Comparison of ENCODE assay signal across 30 mouse cellular contexts in genomic region chr2:9939250-9939649, GRCm38 (mm10). TPM values are rescaled to one million over a fixed set of nuclear protein-coding genes. Genes with fewer than 3 reads are reported as not detected.
DNase-seq lines count a peak whose midpoint lies in the region; ATAC-seq lines count a peak whose summit lies in the region.
"Had no signal": no experiment of that assay in that cellular context is flagged by ENCODE, and none has a peak within 500 bp of the region (broad histone marks: within the 10 kb centered on the region; RNA-seq: fewer than 3 reads in every experiment).

No protein-coding gene starts in this region.

- 63% methylated on average over 4 of the region's 4 CpGs for WGBS in heart, embryonic 12.5 days
- 90% methylated on average over 4 of the region's 4 CpGs for WGBS in midbrain, embryonic 10.5 days
- 96% methylated on average over 4 of the region's 4 CpGs for WGBS in midbrain, embryonic 15.5 days

- H3K36me3 ChIP-seq in heart, embryonic 12.5 days: no peaks in the 10 kb centered on the region; the same call in 1 of the 2 replicates
- H3K36me3 ChIP-seq in midbrain, embryonic 10.5 days: peaks cover 14% of the 10 kb centered on the region
- no peaks in the 10 kb centered on the region for H3K36me3 ChIP-seq in midbrain, embryonic 15.5 days (replicated peaks)
- H3K36me3 ChIP-seq: liver, embryonic 15.5 days; stomach, embryonic 15.5 days had no signal

- peak; percentile 22; the same call in 1 of the 2 replicates for ATAC-seq in heart, embryonic 12.5 days (ENCODE audit: insufficient number of reproducible peaks, low FRiP score)
- no peak for ATAC-seq in midbrain, embryonic 15.5 days (replicated peaks)
- ATAC-seq: forebrain, embryonic 16.5 days; hindbrain, postnatal 0 days; intestine, embryonic 16.5 days had no signal

- H3K4me3 ChIP-seq in heart, embryonic 12.5 days: no peak overlapping the region
- no peak overlapping the region for H3K4me3 ChIP-seq in midbrain, embryonic 10.5 days
- H3K4me3 ChIP-seq in midbrain, embryonic 15.5 days: no peak overlapping the region
- H3K4me3 ChIP-seq: embryonic facial prominence, embryonic 10.5 days; liver, embryonic 15.5 days; stomach, embryonic 15.5 days had no signal

- H3K27ac ChIP-seq in heart, embryonic 12.5 days (ENCODE audit: poor library complexity, severe bottlenecking): no peak overlapping the region
- 0 out of 2 replicates have a peak overlapping the region, but pooled peaks have one; percentile 19 for H3K27ac ChIP-seq in midbrain, embryonic 10.5 days (replicated peaks)
- H3K27ac ChIP-seq in midbrain, embryonic 15.5 days: no peak overlapping the region
- H3K27ac ChIP-seq: embryonic facial prominence, embryonic 10.5 days; hindbrain, postnatal 0 days; kidney, postnatal 0 days; liver, embryonic 15.5 days; stomach, embryonic 15.5 days had no signal

- no peak overlapping the region for H3K9ac ChIP-seq in heart, embryonic 12.5 days
- no peak overlapping the region for H3K9ac ChIP-seq in midbrain, embryonic 15.5 days
- H3K9ac ChIP-seq: liver, embryonic 15.5 days; stomach, embryonic 15.5 days had no signal

- H3K9me3 ChIP-seq in heart, embryonic 12.5 days (replicated peaks): no peaks in the 10 kb centered on the region
- H3K9me3 ChIP-seq in midbrain, embryonic 10.5 days (replicated peaks): no peaks in the 10 kb centered on the region
- no peaks in the 10 kb centered on the region for H3K9me3 ChIP-seq in midbrain, embryonic 15.5 days
- H3K9me3 ChIP-seq: embryonic facial prominence, embryonic 10.5 days; liver, embryonic 15.5 days; stomach, embryonic 15.5 days had no signal

- H3K4me1 ChIP-seq in heart, embryonic 12.5 days (replicated peaks): peaks cover 11% of the 10 kb centered on the region
- peaks cover 14% of the 10 kb centered on the region for H3K4me1 ChIP-seq in midbrain, embryonic 10.5 days
- no peaks in the 10 kb centered on the region for H3K4me1 ChIP-seq in midbrain, embryonic 15.5 days
- H3K4me1 ChIP-seq: liver, embryonic 15.5 days; stomach, embryonic 15.5 days had no signal

- no peaks in the 10 kb centered on the region for H3K27me3 ChIP-seq in heart, embryonic 12.5 days (replicated peaks)
- H3K27me3 ChIP-seq in midbrain, embryonic 10.5 days (ENCODE audit: low read depth, poor library complexity, severe bottlenecking): no peaks in the 10 kb centered on the region
- no peaks in the 10 kb centered on the region for H3K27me3 ChIP-seq in midbrain, embryonic 15.5 days (replicated peaks)
- H3K27me3 ChIP-seq: liver, embryonic 15.5 days; stomach, embryonic 15.5 days had no signal

- DNase-seq in heart, postnatal 14 days: no peak
- no peak for DNase-seq in midbrain, embryonic 10.5 days (ENCODE audit: low spot score)
- peak; percentile 27 for DNase-seq in thymus, postnatal 14 days
- DNase-seq in thymus, postnatal 4 days: no peak
- DNase-seq in cerebellum, postnatal 4 days (ENCODE audit: low spot score in 2 of 2): no peak
- DNase-seq: adrenal gland, adult 2 months; cerebellum, adult 11 months; cerebellum, adult 9-11 months; gastrocnemius, postnatal 14 days; heart, adult 18-20 months; heart, postnatal 36 days; layer of hippocampus, adult 9-11 months; lung, postnatal 4 days had no signal

- intact Hi-C loops in heart, postnatal 14 days (cut with DNase I): no loop called here

- H3K4me2 ChIP-seq in heart, embryonic 12.5 days: no peak overlapping the region
- H3K4me2 ChIP-seq in midbrain, embryonic 15.5 days: no peak overlapping the region
- H3K4me2 ChIP-seq: liver, embryonic 15.5 days; stomach, embryonic 15.5 days had no signal

RNA-seq across cellular contexts. Expression of gene Gata3, which starts 49.4 kb away (rescaled TPM):
- polyA plus RNA-seq in heart, embryonic 12.5 days (2016; fragmentation: Nextera tagmentation; extraction: Ambion mirVana): 7.9 and 8.0 TPM in 2 replicates
- total RNA-seq in heart, postnatal 14 days (2021): 1 to 10 TPM in 1 of 2 experiments, under 1 TPM in 1; 0.84 to 3.1 TPM
- 10.5 and 28.2 TPM in 2 replicates for polyA plus RNA-seq in midbrain, embryonic 10.5 days (2016; fragmentation: Nextera tagmentation; extraction: Ambion mirVana)
- 99.1 and 116 TPM in 2 replicates for polyA plus RNA-seq in midbrain, embryonic 15.5 days (2015; fragmentation: Nextera tagmentation; extraction: Ambion mirVana)
- total RNA-seq: left cerebral cortex, adult 18-20 months; left cerebral cortex, postnatal 25 days had no signal

RNA-seq across cellular contexts. Expression of gene 9230102O04Rik, which starts 49.9 kb away (rescaled TPM):
- polyA plus RNA-seq in heart, embryonic 12.5 days (2016; fragmentation: Nextera tagmentation; extraction: Ambion mirVana): 1.0 TPM in 1 of 2 replicates, not detected in the other
- total RNA-seq in heart, postnatal 14 days (2021): not detected
- 0.47 and 1.2 TPM in 2 replicates for polyA plus RNA-seq in midbrain, embryonic 10.5 days (2016; fragmentation: Nextera tagmentation; extraction: Ambion mirVana)
- polyA plus RNA-seq in midbrain, embryonic 15.5 days (2015; fragmentation: Nextera tagmentation; extraction: Ambion mirVana): 4.0 and 4.8 TPM in 2 replicates
- total RNA-seq: adrenal gland, adult 2 months; gastrocnemius, postnatal 14 days; heart, adult 18-20 months; heart, postnatal 36 days; left cerebral cortex, adult 18-20 months; left cerebral cortex, postnatal 25 days; neutrophil, adult 5-6 weeks had no signal
- polyA plus RNA-seq: adrenal gland, adult 2 months; cortical plate, adult 2 months; embryonic facial prominence, embryonic 10.5 days; forebrain, embryonic 16.5 days; heart, embryonic 14.5 days; intestine, embryonic 16.5 days; large intestine, adult 2 months; limb, embryonic 14.5 days; liver, embryonic 15.5 days; lung, embryonic 16.5 days; stomach, embryonic 15.5 days had no signal

RNA-seq across cellular contexts. Expression of gene 4930412O13Rik, which starts 58.2 kb away (rescaled TPM):
- polyA plus RNA-seq in heart, embryonic 12.5 days (2016; fragmentation: Nextera tagmentation; extraction: Ambion mirVana): 1.7 and 1.8 TPM in 2 replicates
- not detected for total RNA-seq in heart, postnatal 14 days (2021)
- polyA plus RNA-seq in midbrain, embryonic 10.5 days (2016; fragmentation: Nextera tagmentation; extraction: Ambion mirVana): 0.31 and 1.1 TPM in 2 replicates
- 1.3 and 2.2 TPM in 2 replicates for polyA plus RNA-seq in midbrain, embryonic 15.5 days (2015; fragmentation: Nextera tagmentation; extraction: Ambion mirVana)
- total RNA-seq: gastrocnemius, postnatal 14 days; heart, adult 18-20 months; heart, postnatal 36 days; hindbrain, postnatal 0 days; left cerebral cortex, adult 18-20 months; left cerebral cortex, postnatal 25 days; neutrophil, adult 5-6 weeks had no signal
- polyA plus RNA-seq: cortical plate, adult 2 months; forebrain, embryonic 16.5 days; intestine, embryonic 16.5 days; large intestine, adult 2 months; lung, embryonic 16.5 days; stomach, embryonic 15.5 days had no signal
